Mouse (Mus musculus) forebrain, postnatal 0 days (tissue): Measurements from ENCODE around the gene Nanog. TPM values are rescaled to one million over a fixed set of nuclear protein-coding genes. Genes with fewer than 3 reads are reported as not detected.

Source experiments
- ATAC-seq: fragments of 200-750 bp; cut with Nextera tagmentation; 2 replicates; pipeline ENCODE4 v1.8.0; 2017; ENCODE audit warnings: mild to moderate bottlenecking, moderate library complexity
- DNase-seq: peaks from one replicate; pipeline ENCODE4 v3.0.0-alpha.2; 2015
- H3K27ac ChIP-seq: fragments of 300-500 bp; sonication (generic); 2 replicates; pipeline ENCODE4 v1.5.1; 2014; ENCODE audit warnings: low read depth, mild to moderate bottlenecking, antibody characterized with exemption, low read length, moderate library complexity, mixed read lengths
- H3K27me3 ChIP-seq: fragments of 300-500 bp; sonication (generic); 2 replicates; pipeline ENCODE4 v1.6.1; 2014; ENCODE audit warnings: mild to moderate bottlenecking, low read length, mixed read lengths; ENCODE audit not compliant: insufficient read depth
- H3K36me3 ChIP-seq: fragments of 300-500 bp; sonication (generic); 2 replicates; pipeline ENCODE4 v1.6.1; 2014; ENCODE audit warnings: mild to moderate bottlenecking, moderate library complexity; ENCODE audit not compliant: insufficient read depth
- H3K4me1 ChIP-seq: fragments of 300-500 bp; sonication (generic); 2 replicates; pipeline ENCODE4 v1.6.1; 2014; ENCODE audit warnings: antibody characterized with exemption; ENCODE audit not compliant: insufficient read depth
- H3K4me2 ChIP-seq: fragments of 300-500 bp; sonication (generic); 2 replicates; pipeline ENCODE4 v1.6.1; 2014; ENCODE audit warnings: low read depth, mild to moderate bottlenecking, moderate library complexity
- H3K4me3 ChIP-seq: fragments of 300-500 bp; sonication (generic); 2 replicates; pipeline ENCODE4 v1.5.1; 2014; ENCODE audit warnings: low read depth, low read length, mixed read lengths
- H3K9ac ChIP-seq: fragments of 300-500 bp; sonication (generic); 2 replicates; pipeline ENCODE4 v1.6.1; 2014; ENCODE audit warnings: mild to moderate bottlenecking
- H3K9me3 ChIP-seq: fragments of 300-500 bp; sonication (generic); 2 replicates; pipeline ENCODE4 v1.6.1; 2016; ENCODE audit warnings: low read length
- CTCF ChIP-seq: sonication (generic); IDR thresholded peaks from 2 replicates; pipeline ENCODE4 v1.5.1; 2016; ENCODE audit warnings: antibody characterized with exemption, control low read depth, low read depth
- WGBS: fragments of 180-500 bp; shearing (Covaris S2); extraction: QIAGEN DNeasy Blood & Tissue Kit; methylation state at CpG from one replicate; pipeline ENCODE4 v1.1.7; 2014; 5-methylcytosine and 5-hydroxymethylcytosine counted together
- polyA plus RNA-seq: library from polyadenylated mRNA; unstranded; fragments of >200 nt; fragmentation: Nextera tagmentation; extraction: Ambion mirVana; gene quantifications from 2 replicates; pipeline ENCODE4 v1.2.1, GENCODE M21; 2015
- total RNA-seq: library from RNA; depleted of rRNA; stranded (reverse); fragments of >200 nt; gene quantifications from 2 replicates; pipeline ENCODE4 v1.2.3, GENCODE M21; 2014

Nanog gene
- total and polyA plus RNA-seq, 2 experiments from 2014 or later, result 0.07 TPM; not detected in 1

DNA sequence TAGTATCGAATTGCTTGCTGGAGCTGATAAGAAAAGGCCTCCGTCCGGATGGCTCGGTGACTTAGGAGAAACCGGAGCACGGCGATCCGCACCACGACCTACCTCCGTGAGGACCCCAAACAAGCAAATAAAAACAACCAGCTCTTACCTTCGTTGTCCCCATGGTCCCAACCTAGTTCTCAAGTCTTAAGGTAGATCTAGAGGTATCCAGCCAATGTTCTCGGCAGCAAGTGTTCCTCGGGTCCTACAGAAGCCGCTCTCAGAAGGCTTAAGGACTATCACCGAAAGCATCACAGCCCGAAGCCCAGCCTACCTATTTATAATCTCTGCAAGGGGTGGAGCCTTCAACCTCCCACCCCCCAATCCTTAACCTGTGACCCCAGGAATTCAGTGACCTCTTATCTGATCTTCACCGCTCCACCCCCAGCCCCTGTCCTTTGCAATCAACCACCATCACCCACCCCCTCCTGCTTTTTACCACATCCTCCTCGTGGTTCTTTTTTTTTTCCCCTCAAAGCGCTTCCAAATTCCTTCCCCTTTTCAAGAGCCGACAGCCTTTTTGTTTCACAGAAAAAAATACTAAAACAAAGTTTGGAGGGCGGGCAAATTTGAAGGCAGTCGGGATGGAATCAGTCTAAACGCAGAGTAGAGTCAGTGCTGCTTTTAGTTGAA is 35.1 kb downstream of the Nanog start:
- Histone ChIP-seq H3K27ac (peak overlapping the region; percentile 57), H3K4me1 (peaks cover 4% of the 10 kb centered on the region; the same call in 1 of the 2 replicates), H3K4me3 (peak overlapping the region; percentile 65), H3K9me3 (no peaks in the 10 kb centered on the region), H3K36me3 (no peaks in the 10 kb centered on the region; the same call in none of the 2 replicates), H3K27me3 (peaks cover 8% of the 10 kb centered on the region; the same call in 1 of the 2 replicates), H3K4me2 (peak overlapping the region; percentile 69), H3K9ac (peak overlapping the region; percentile 53)
- no peak for TF ChIP-seq CTCF
- under 1% methylated on average over 23 of the region's 23 CpGs for WGBS
- DNase-seq (peak; percentile 83), ATAC-seq (peak; percentile 69)

DNA sequence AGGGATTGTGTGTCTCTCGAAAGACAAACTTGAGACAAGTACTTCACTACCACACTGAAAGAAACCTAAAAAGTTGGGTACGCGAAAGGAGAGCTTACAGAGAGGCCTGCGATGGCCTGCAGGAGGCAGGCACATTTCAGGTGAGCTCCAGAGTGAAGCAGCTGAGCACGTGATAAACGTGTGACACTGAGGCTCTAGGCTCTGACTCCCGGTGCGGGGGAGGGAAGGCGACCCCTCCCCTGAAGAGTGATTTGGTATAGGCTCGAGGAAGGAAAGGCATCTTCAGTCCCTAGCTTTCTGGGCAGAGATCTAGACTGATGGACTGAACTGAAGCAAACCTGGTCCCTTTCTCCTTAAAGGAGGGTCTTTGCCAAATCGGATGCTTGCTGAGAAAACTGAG is 36.1 kb downstream of the Nanog start:
- ATAC-seq, result no peak; the same call in 1 of the 2 replicates
- WGBS, result 27% methylated on average over 11 of the region's 11 CpGs
- peaks cover 8% of the 10 kb centered on the region; the same call in 1 of the 2 replicates for H3K27me3 ChIP-seq
- H3K27ac ChIP-seq, result no peak overlapping the region
- no peaks in the 10 kb centered on the region for H3K36me3 ChIP-seq
- peak overlapping the region; percentile 19 for H3K4me2 ChIP-seq
- no peak overlapping the region for H3K4me3 ChIP-seq
- peaks cover 4% of the 10 kb centered on the region; the same call in 1 of the 2 replicates for H3K4me1 ChIP-seq
- TF ChIP-seq CTCF, result peak; percentile 20; the same call in 1 of the 2 replicates
- DNase-seq, result no peak
- H3K9ac ChIP-seq, result no peak overlapping the region
- no peaks in the 10 kb centered on the region for H3K9me3 ChIP-seq

DNA sequence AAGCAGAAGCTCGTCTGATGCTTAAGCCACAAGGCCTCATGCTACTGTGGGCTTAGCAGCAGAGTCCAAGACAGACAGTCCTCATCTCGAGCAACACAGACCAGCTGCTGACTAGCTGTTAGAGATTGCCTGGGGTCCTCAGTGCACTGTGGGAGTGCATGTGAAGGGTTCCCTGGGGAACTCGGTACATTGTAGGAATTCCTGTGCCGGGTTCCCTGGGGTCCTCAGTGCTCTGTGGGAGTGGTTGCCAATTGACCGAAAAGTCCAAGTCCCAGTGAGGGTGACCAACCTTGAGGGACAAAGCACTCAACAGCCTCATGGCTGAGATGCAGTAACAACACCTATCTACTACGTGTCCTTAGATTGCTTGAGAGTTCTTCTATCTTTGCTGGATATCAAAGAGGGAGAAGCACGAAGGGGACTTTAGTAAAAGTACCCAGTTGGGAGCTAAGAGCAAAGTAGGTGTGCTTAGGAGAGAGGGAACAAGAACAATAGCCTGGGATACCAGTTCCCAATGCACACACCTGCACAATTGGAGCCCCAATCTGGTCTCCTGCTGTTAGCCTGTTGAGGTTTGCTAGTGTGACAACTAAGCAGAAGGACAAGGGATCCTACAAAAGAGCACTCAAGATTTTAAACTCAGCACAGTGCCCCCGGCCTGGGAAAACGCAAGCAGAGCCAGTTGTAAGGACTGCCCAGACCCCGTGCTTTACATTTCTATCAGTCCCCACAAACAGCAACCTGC is 37.4 kb downstream of the Nanog start:
- no peak overlapping the region for H3K4me2 ChIP-seq
- no peak overlapping the region for H3K9ac ChIP-seq
- H3K9me3 ChIP-seq, result no peaks in the 10 kb centered on the region
- H3K27me3 ChIP-seq, result peaks cover 8% of the 10 kb centered on the region; the same call in 1 of the 2 replicates
- H3K36me3 ChIP-seq, result no peaks in the 10 kb centered on the region
- ATAC-seq, result no peak
- no peak overlapping the region for H3K27ac ChIP-seq
- no peak overlapping the region for H3K4me3 ChIP-seq
- no peak for DNase-seq
- WGBS, result 40% methylated on average over 10 of the region's 10 CpGs
- TF ChIP-seq CTCF, result no peak
- H3K4me1 ChIP-seq, result peaks cover 4% of the 10 kb centered on the region; the same call in 1 of the 2 replicates

DNA sequence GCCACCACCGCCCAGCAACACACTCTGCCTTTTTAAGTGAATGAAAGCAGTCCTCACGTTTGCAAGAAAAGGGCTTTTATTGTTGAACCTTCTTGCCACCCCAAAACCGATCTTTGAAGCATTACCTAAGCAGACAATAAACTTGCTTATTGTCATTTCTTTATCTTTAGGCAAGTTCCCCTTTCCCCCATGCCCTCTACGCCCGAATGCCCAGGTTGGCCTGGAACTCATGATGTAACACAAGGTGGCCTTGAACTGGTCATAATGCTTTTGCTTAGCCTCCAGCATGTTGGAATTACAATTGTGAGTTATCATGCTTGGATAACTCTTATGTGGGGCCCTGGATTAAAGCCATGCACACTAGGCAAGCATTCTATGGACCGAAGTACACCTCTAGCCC is 43.3 kb downstream of the Nanog start:
- no peak overlapping the region for H3K4me2 ChIP-seq
- H3K4me3 ChIP-seq, result no peak overlapping the region
- no peaks in the 10 kb centered on the region for H3K36me3 ChIP-seq
- no peak overlapping the region for H3K27ac ChIP-seq
- no peaks in the 10 kb centered on the region for H3K4me1 ChIP-seq
- no peak for TF ChIP-seq CTCF
- WGBS, result 77% methylated on average over 6 of the region's 6 CpGs
- H3K27me3 ChIP-seq, result no peaks in the 10 kb centered on the region
- DNase-seq (no peak), ATAC-seq (no peak)
- H3K9me3 ChIP-seq, result no peaks in the 10 kb centered on the region
- no peak overlapping the region for H3K9ac ChIP-seq

DNA sequence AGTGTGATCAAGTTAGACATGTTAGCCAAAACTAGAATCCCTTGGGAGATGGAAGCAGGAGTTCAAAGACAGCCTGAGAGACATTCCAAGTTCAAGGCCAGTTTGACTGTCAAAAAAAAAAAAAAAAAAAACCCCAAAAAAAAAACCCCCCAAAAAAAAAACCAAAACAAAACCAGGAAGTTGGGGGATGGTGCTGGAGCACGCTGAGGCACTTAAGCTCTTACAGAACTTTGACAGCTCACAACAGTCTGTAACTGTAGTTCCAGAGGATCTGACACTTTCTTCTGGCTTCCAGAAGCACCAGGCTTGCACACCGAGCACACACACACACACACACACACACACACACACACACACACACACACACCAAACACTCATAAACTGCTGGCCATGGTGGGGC is 48.6 kb downstream of the Nanog start:
- Histone ChIP-seq H3K36me3 (no peaks in the 10 kb centered on the region), H3K9ac (no peak overlapping the region), H3K27ac (no peak overlapping the region), H3K27me3 (no peaks in the 10 kb centered on the region), H3K4me2 (no peak overlapping the region), H3K4me1 (no peaks in the 10 kb centered on the region), H3K4me3 (no peak overlapping the region), H3K9me3 (no peaks in the 10 kb centered on the region)
- ATAC-seq, result no peak
- 74% methylated on average over 2 of the region's 2 CpGs for WGBS
- no peak for DNase-seq
- no peak for TF ChIP-seq CTCF

DNA sequence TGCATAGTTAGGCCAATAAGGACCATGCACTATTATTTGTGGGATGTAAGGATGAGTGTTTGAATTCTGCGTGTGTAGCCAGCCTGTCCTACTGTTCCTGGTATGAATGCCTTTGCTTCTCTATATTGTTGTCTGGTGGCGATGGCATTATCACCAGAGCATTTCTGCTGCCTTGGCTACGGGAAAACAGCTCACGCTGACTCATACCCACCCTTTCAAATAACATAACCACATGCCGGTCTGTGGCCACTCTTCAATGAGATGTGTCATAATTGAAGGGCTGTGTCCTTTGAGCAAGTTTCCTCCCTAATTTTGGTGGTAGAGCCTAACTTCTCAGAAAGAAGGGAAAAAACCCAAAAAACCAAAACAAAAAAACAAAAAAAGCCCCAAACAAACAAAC is 51.4 kb downstream of the Nanog start:
- Histone ChIP-seq H3K27ac (no peak overlapping the region), H3K4me2 (no peak overlapping the region), H3K4me1 (no peaks in the 10 kb centered on the region), H3K9ac (no peak overlapping the region), H3K4me3 (no peak overlapping the region), H3K36me3 (no peaks in the 10 kb centered on the region), H3K27me3 (no peaks in the 10 kb centered on the region), H3K9me3 (no peaks in the 10 kb centered on the region)
- 48% methylated on average over 5 of the region's 5 CpGs for WGBS
- no peak for ATAC-seq
- no peak for TF ChIP-seq CTCF
- DNase-seq, result no peak
